Mouse (Mus musculus) liver, embryonic 11.5 days (tissue): ENCODE measurements at regions not wholly inside any gene's neighbourhood (a gene's known extent, or its start where the extent isn't known, plus 50 kb on each side); places are given as distances from the start of the nearest gene placed in this dataset.
A peak's percentile ranks its signal among the peaks of the same experiment; 100 is the strongest.

Source experiments
- ATAC-seq: fragments of 200-750 bp; cut with Nextera tagmentation; replicated peaks from 2 replicates; pipeline ENCODE4 v1.8.0; 2017; ENCODE audit warnings: moderate number of reproducible peaks, mild to moderate bottlenecking, moderate TSS enrichment, moderate library complexity; ENCODE audit not compliant: low FRiP score
- DNase-seq: peaks from one replicate; pipeline ENCODE4 v3.0.0-alpha.2; 2017; ENCODE audit warnings: low spot score
- H3K27ac ChIP-seq: fragments of 300-500 bp; sonication (generic); 2 replicates; pipeline ENCODE4 v1.5.1; 2014; ENCODE audit warnings: mild to moderate bottlenecking, low read depth, low read length, control low read depth
- H3K27me3 ChIP-seq: fragments of 300-500 bp; sonication (generic); replicated peaks from 2 replicates; pipeline ENCODE4 v1.6.1; 2014; ENCODE audit warnings: low read length, mixed read lengths; ENCODE audit not compliant: control insufficient read depth, insufficient read depth
- H3K36me3 ChIP-seq: fragments of 300-500 bp; sonication (generic); 2 replicates; pipeline ENCODE4 v1.6.1; 2014; ENCODE audit warnings: mild to moderate bottlenecking, low read length, moderate library complexity, mixed read lengths; ENCODE audit not compliant: control insufficient read depth, insufficient read depth
- H3K4me1 ChIP-seq: fragments of 300-500 bp; sonication (generic); replicated peaks from 2 replicates; pipeline ENCODE4 v1.6.1; 2014; ENCODE audit warnings: low read length, mixed read lengths; ENCODE audit not compliant: control insufficient read depth, insufficient read depth
- H3K4me2 ChIP-seq: fragments of 300-500 bp; sonication (generic); 2 replicates; pipeline ENCODE4 v1.6.1; 2014; ENCODE audit warnings: mild to moderate bottlenecking, control low read depth, moderate library complexity
- H3K4me3 ChIP-seq: fragments of 300-500 bp; sonication (generic); 2 replicates; pipeline ENCODE4 v1.5.1; 2014; ENCODE audit warnings: low read depth, low read length, control low read depth
- H3K9ac ChIP-seq: fragments of 300-500 bp; sonication (generic); 2 replicates; pipeline ENCODE4 v1.6.1; 2014; ENCODE audit warnings: low read depth, low read length, control low read depth
- H3K9me3 ChIP-seq: fragments of 300-500 bp; sonication (generic); 2 replicates; pipeline ENCODE4 v1.6.1; 2016; ENCODE audit warnings: low read length, inconsistent platforms, mixed read lengths; ENCODE audit not compliant: control insufficient read depth
- WGBS: fragments of 180-500 bp; shearing (Covaris S2); extraction: QIAGEN DNeasy Blood & Tissue Kit; methylation state at CpG from one replicate; pipeline ENCODE4 v1.1.7; 2014; 5-methylcytosine and 5-hydroxymethylcytosine counted together

DNA sequence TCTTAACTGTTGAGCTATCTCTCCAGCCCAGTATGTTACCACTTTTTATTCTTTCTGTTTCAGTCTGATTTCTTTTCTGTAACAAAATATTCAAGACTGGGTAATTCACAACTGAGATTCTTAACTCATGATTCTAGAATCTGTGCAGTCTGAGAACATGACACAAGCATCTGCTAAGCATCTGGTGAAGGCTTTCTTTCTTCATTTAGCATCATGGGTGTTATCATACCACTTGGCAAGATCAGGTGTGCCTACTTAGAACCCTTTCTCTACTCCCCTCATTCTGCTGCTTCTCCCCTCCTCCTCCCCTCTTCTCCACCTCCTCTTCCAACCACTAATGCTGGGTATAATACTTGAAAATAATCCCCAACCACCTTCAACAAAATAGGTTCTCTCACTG, 62.1 kb upstream of the Pfn2 start:
- H3K4me3 ChIP-seq: no peak overlapping the region
- no peaks in the 10 kb centered on the region for H3K27me3 ChIP-seq
- no peak overlapping the region for H3K4me2 ChIP-seq
- no peaks in the 10 kb centered on the region for H3K36me3 ChIP-seq
- DNase-seq: no peak
- ATAC-seq: no peak
- no peaks in the 10 kb centered on the region for H3K9me3 ChIP-seq
- H3K27ac ChIP-seq: no peak overlapping the region
- no peaks in the 10 kb centered on the region for H3K4me1 ChIP-seq
- H3K9ac ChIP-seq: no peak overlapping the region

DNA sequence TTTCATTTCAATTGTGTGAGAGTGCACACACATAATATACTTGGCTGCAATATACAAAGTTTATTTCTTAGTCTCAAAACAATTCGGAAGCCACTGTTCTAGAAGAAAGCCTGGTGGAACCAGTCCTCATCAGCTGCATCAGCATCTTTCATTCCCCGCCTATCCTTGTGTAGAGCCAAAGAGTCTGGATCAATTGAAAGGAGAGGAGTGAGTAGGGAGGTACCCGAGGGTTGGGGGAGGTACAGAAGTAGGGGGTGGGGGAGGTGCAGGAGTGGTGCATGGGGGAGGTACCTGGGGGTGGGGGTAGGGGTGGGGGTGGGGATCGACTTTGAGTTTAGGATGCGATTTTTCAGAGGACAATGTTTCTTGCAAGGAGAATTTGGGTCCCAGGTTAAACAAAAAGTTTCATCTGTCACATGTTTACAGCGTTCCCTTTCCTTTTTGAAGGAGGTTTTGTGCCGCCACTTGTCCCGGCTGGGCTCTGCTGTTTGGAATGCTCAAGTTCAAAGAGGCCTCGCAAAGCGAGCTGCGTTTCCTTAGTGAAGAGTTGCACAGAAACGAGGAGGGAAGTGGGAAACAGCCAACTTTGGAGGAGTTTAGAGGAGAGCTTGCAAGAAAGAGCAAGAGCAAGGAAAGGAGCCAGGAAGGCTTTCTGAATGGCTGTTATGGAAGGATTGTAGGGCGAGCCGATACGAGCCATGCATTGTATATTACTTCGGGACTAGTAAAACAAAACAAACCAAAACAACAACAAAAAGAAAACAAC, 64.1 kb upstream of the Pfn2 start:
- Histone ChIP-seq H3K9me3 (no peaks in the 10 kb centered on the region), H3K27me3 (no peaks in the 10 kb centered on the region), H3K9ac (no peak overlapping the region), H3K4me2 (peak overlapping the region; percentile 29), H3K36me3 (no peaks in the 10 kb centered on the region), H3K4me1 (no peaks in the 10 kb centered on the region), H3K4me3 (no peak overlapping the region; the same call in 1 of the 2 replicates), H3K27ac (no peak overlapping the region)
- DNase-seq (no peak), ATAC-seq (no peak)
- WGBS: 29% methylated on average over 16 of the region's 16 CpGs

DNA sequence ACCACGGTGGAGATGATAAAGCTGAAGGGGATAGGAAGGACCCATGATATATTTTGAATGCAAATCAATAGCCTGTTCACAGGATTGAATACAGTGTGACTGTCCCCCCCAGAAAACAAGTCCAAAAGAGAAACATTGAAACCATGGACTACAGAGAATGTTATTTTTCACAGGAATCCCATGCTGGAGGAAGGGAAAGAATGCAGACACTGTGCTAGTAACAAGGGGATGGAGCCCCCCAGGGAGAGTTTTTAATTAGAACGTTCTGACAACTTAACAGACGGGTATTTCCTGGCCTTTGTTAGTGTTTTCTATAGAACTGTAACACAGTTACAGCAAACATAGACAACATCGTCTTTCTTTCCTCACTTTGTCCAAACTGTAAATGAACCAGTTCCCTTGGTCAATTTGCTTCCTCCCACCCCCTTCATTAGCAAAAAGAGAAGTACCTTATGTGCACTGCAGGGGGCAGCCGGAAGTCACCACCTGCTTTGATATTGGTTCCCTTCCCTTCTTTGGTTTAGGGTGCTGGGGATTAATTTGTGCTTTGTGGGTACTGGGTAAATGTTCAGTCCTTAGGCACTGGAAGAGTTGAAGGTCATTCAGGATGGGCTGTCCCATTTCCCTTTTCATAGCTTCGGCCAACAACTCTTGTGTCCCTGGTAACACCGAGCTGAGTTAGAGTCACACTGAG, 64.9 kb upstream of the Pfn2 start:
- Histone ChIP-seq H3K27me3 (no peaks in the 10 kb centered on the region), H3K27ac (no peak overlapping the region), H3K4me2 (no peak overlapping the region; the same call in 1 of the 2 replicates), H3K4me3 (no peak overlapping the region), H3K9ac (no peak overlapping the region), H3K4me1 (no peaks in the 10 kb centered on the region), H3K9me3 (no peaks in the 10 kb centered on the region), H3K36me3 (no peaks in the 10 kb centered on the region)
- ATAC-seq: no peak
- DNase-seq: no peak
- 53% methylated on average over 7 of the region's 7 CpGs for WGBS

GRCm38 (mm10) chr3:57914687-57915086, 66.8 kb upstream of the Pfn2 start:
- H3K4me1 ChIP-seq: no peaks in the 10 kb centered on the region
- H3K36me3 ChIP-seq: no peaks in the 10 kb centered on the region
- DNase-seq (no peak), ATAC-seq (no peak)
- no peak overlapping the region for H3K9ac ChIP-seq
- 87% methylated on average over 3 of the region's 3 CpGs for WGBS
- H3K27me3 ChIP-seq: no peaks in the 10 kb centered on the region
- H3K4me2 ChIP-seq: no peak overlapping the region
- H3K27ac ChIP-seq: no peak overlapping the region
- no peaks in the 10 kb centered on the region for H3K9me3 ChIP-seq
- H3K4me3 ChIP-seq: no peak overlapping the region

GRCm38 (mm10) chr3:57918913-57919312, 71.0 kb upstream of the Pfn2 start:
- no peak overlapping the region for H3K4me3 ChIP-seq

DNA sequence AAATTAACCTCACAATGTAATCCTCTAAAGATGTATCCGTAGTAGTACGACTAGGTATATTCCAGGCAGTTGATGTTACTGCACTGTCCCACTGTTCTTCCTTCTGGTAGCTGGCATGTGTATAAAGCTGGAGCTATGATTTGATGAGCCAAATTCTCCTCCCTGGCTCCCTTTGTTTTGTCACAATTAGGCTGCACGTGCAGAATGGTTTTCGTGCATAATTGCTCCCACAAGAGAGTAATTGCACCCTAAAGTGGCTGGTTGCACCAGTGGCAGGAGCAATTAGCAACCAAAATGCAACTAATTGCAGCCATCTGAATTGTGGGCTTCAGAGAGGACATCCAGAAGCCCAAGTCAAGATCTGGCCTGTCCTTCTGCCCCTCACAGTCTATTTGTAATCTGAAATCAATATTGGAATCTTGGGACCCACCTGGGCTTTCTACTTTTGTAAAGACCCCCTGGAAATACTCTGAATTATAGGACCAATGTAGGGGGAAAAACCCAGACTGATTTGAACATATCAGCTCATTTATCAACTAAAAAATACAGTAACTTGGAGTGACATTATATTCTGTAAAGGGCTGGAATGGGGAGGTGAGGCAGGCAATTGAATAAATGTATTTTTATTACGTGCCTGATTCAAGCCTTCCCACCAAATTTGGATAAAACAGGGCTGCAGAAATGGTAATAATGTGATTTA, 71.7 kb upstream of the Pfn2 start:
- Histone ChIP-seq H3K4me2 (no peak overlapping the region), H3K4me1 (no peaks in the 10 kb centered on the region), H3K9ac (no peak overlapping the region), H3K27me3 (no peaks in the 10 kb centered on the region), H3K36me3 (no peaks in the 10 kb centered on the region), H3K4me3 (no peak overlapping the region), H3K9me3 (no peaks in the 10 kb centered on the region), H3K27ac (no peak overlapping the region)
- DNase-seq (no peak), ATAC-seq (no peak)
- 82% methylated on average over 5 of the region's 5 CpGs for WGBS

More at GRCm38 (mm10) chr3:57918913-57919312, 71.0 kb upstream of the Pfn2 start:
- Histone ChIP-seq H3K27me3 (no peaks in the 10 kb centered on the region), H3K4me2 (no peak overlapping the region), H3K36me3 (no peaks in the 10 kb centered on the region), H3K9ac (no peak overlapping the region), H3K4me1 (no peaks in the 10 kb centered on the region), H3K27ac (no peak overlapping the region), H3K9me3 (no peaks in the 10 kb centered on the region)
- DNase-seq: no peak
- WGBS: 72% methylated on average over 2 of the region's 2 CpGs
- ATAC-seq: no peak

- no peak for ATAC-seq
- H3K27me3 ChIP-seq: no peaks in the 10 kb centered on the region
- no peaks in the 10 kb centered on the region for H3K9me3 ChIP-seq
- 22% methylated on average over 1 of the region's 1 CpGs for WGBS
- H3K4me1 ChIP-seq: no peaks in the 10 kb centered on the region
- no peak for DNase-seq
- H3K36me3 ChIP-seq: no peaks in the 10 kb centered on the region
- H3K4me3 ChIP-seq: no peak overlapping the region
- no peak overlapping the region for H3K4me2 ChIP-seq
- H3K27ac ChIP-seq: no peak overlapping the region
- no peak overlapping the region for H3K9ac ChIP-seq
Observed at GRCm38 (mm10) chr3:57920090-57920432, 72.2 kb upstream of the Pfn2 start.

- Histone ChIP-seq H3K36me3 (no peaks in the 10 kb centered on the region), H3K9ac (no peak overlapping the region), H3K9me3 (no peaks in the 10 kb centered on the region), H3K4me1 (no peaks in the 10 kb centered on the region), H3K27ac (no peak overlapping the region), H3K4me2 (no peak overlapping the region), H3K27me3 (no peaks in the 10 kb centered on the region), H3K4me3 (no peak overlapping the region)
- DNase-seq: no peak
- ATAC-seq: no peak
- 86% methylated on average over 2 of the region's 2 CpGs for WGBS
Observed at GRCm38 (mm10) chr3:57921071-57921882, 73.4 kb upstream of the Pfn2 start.
